Mouse (Mus musculus): ENCODE measurements around the gene Ppm1j. TPM values are rescaled to one million over a fixed set of nuclear protein-coding genes. Genes with fewer than 3 reads are reported as not detected.

The Ppm1j gene
- total and polyA plus RNA-seq, 3 experiments: 17.5 to 47.6 (median 20.1) TPM

DNA sequence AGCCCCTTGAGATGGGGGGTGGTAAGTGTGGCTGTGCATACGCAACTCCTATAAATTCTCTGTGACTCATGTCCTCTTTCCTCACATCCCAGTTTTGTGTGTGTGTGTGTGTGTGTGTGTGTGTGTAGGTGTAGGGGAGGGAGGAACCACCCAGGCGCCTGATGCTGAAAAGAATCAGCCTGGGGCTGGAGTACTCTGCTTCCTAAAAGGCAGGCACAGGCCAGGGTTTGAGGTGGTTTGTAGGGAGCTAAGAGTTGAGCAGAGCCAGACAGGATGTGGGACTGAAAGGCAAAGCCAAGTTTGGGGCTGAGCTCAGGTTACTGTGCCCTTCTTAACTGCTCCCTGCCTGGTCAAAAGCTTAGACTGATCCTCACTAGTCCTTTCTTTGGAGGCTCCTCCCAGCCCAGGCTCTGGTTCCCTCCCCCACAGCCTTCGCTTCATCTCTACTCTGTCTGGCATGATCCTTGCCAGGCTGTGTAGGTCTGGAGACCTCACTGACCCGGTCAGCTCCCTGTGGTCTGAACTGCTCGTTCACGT is 9.6 kb downstream of the Ppm1j start:
- TF ChIP-seq EP300 (IDR thresholded peaks at IDR 0.05; ENCODE audit: insufficient read depth, low read depth, low read length) (0 out of 2 replicates have a peak, but pooled peaks have one; percentile 32), CTCF (IDR thresholded peaks at IDR 0.05) (no peak), POLR2A (IDR thresholded peaks at IDR 0.05; ENCODE audit: insufficient read depth, low read depth, low read length) (peak; percentile 41; the same call in 1 of the 2 replicates)
- Histone ChIP-seq H3K9ac (ENCODE audit: low read depth, low read length) (peak overlapping the region; percentile 80), H3K79me2 (replicated peaks; ENCODE audit: control insufficient read depth, insufficient read depth, low read length) (no peaks in the 10 kb centered on the region), H3K27ac (peak overlapping the region; percentile 96), H3K36me3 (ENCODE audit: control insufficient read depth, insufficient read depth, low read length) (peaks cover 12% of the 10 kb centered on the region), H3K4me1 (ENCODE audit: control insufficient read depth, insufficient read depth, low read length) (peaks cover 30% of the 10 kb centered on the region), H3K27me3 (ENCODE audit: control insufficient read depth, insufficient read depth, low read length) (no peaks in the 10 kb centered on the region), H3K4me3 (peak overlapping the region; percentile 79)
- intact Hi-C loops (cut with DNase I): no loop called here
- peak; percentile 51 to 54 for DNase-seq
- WGBS: 7% methylated on average over 6 of the region's 6 CpGs

- peak overlapping the region; percentile 80 for H3K9ac ChIP-seq (ENCODE audit: low read depth, low read length)
- no peaks in the 10 kb centered on the region for H3K27me3 ChIP-seq (ENCODE audit: control insufficient read depth, insufficient read depth, low read length)
- H3K36me3 ChIP-seq (ENCODE audit: control insufficient read depth, insufficient read depth, low read length): peaks cover 12% of the 10 kb centered on the region
- H3K4me1 ChIP-seq (ENCODE audit: control insufficient read depth, insufficient read depth, low read length): peaks cover 30% of the 10 kb centered on the region
- intact Hi-C loops (cut with DNase I): no loop called here
- WGBS: 25% methylated on average over 4 of the region's 4 CpGs
- DNase-seq: no peak
- peak overlapping the region; percentile 96 for H3K27ac ChIP-seq
- peak overlapping the region; percentile 79 for H3K4me3 ChIP-seq
- no peaks in the 10 kb centered on the region for H3K79me2 ChIP-seq (replicated peaks; ENCODE audit: control insufficient read depth, insufficient read depth, low read length)
- no peak for TF ChIP-seq POLR2A (IDR thresholded peaks at IDR 0.05; ENCODE audit: insufficient read depth, low read depth, low read length)
- no peak for TF ChIP-seq CTCF (IDR thresholded peaks at IDR 0.05)
- TF ChIP-seq EP300 (IDR thresholded peaks at IDR 0.05; ENCODE audit: insufficient read depth, low read depth, low read length): no peak
These were observed 10.2 kb downstream of the Ppm1j start for GRCm38 (mm10) chr3:104791017-104791416.

DNA sequence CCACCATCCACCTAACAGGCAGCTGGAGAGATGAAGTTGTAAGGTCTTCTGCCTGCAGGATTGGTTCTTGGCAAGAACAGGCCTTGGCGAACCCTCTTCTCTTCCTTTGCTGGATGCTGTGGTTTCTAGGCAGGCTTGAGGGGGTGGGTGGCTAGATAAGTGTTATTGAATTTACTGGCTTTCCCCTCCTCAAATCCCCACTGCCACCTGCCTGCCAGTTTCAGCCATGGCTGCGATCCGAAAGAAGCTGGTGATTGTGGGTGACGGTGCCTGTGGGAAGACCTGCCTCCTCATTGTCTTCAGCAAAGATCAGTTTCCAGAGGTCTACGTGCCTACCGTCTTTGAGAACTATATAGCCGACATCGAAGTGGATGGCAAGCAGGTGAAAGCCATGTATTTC is 10.8 kb downstream of the Ppm1j start:
- Histone ChIP-seq H3K9ac (ENCODE audit: low read depth, low read length) (no peak overlapping the region), H3K4me1 (ENCODE audit: control insufficient read depth, insufficient read depth, low read length) (peaks cover 30% of the 10 kb centered on the region)
- WGBS: 69% methylated on average over 8 of the region's 8 CpGs

DNA sequence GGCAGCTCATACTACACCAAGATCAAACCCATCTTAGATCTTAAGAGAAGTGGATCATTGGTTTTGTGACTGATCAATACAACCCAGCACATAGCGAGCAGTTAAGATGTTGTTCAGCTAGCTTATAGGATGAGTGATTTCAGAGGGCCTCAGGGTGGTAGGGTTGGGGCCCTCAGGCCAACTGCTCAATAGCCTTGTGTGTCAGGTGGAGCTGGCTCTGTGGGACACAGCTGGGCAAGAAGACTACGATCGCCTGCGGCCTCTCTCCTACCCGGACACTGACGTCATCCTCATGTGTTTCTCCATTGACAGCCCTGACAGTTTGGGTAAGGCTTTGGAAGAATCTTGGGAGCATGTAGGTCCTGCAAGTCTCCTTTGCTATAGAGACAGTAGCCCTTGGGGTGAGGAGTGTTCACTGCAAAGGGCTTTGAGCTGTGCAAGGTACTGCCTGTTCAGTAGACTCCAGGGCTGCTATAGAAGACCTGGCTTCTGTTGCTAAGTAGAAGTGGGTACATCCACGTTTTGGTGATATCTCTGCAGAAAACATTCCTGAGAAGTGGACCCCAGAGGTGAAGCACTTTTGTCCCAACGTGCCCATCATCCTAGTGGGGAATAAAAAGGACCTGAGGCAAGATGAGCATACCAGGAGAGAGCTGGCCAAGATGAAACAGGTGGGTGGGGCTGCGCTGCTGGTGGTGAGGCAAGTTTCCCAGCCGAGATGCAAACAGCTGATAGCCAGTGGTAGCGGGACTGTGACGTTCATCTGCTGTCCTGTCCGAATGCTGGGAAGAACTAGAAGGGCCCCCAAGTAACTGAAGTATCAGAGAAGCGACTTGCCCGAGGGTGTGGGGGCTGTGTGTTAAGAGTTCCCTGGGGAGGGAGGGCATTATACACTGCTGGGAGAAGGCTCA is 11.8 kb downstream of the Ppm1j start:
- DNase-seq: no peak
- peaks cover 12% of the 10 kb centered on the region for H3K36me3 ChIP-seq (ENCODE audit: control insufficient read depth, insufficient read depth, low read length)
- no peak overlapping the region for H3K9ac ChIP-seq (ENCODE audit: low read depth, low read length)
- no peaks in the 10 kb centered on the region for H3K27me3 ChIP-seq (ENCODE audit: control insufficient read depth, insufficient read depth, low read length)
- H3K4me3 ChIP-seq: no peak overlapping the region
- H3K79me2 ChIP-seq (replicated peaks; ENCODE audit: control insufficient read depth, insufficient read depth, low read length): no peaks in the 10 kb centered on the region
- peak overlapping the region; percentile 96 for H3K27ac ChIP-seq
- intact Hi-C loops (cut with DNase I): no loop called here
- 42% methylated on average over 15 of the region's 15 CpGs for WGBS
- H3K4me1 ChIP-seq (ENCODE audit: control insufficient read depth, insufficient read depth, low read length): peaks cover 30% of the 10 kb centered on the region
- TF ChIP-seq EP300 (IDR thresholded peaks at IDR 0.05; ENCODE audit: insufficient read depth, low read depth, low read length): no peak
- no peak for TF ChIP-seq POLR2A (IDR thresholded peaks at IDR 0.05; ENCODE audit: insufficient read depth, low read depth, low read length)
- no peak for TF ChIP-seq CTCF (IDR thresholded peaks at IDR 0.05)

More for the DNA sequence above, 10.8 kb downstream of the Ppm1j start:
- TF ChIP-seq CTCF (IDR thresholded peaks at IDR 0.05): no peak
- TF ChIP-seq EP300 (IDR thresholded peaks at IDR 0.05; ENCODE audit: insufficient read depth, low read depth, low read length): no peak
- no peak for TF ChIP-seq POLR2A (IDR thresholded peaks at IDR 0.05; ENCODE audit: insufficient read depth, low read depth, low read length)
- no peak overlapping the region for H3K4me3 ChIP-seq
- no peak for DNase-seq
- peaks cover 12% of the 10 kb centered on the region for H3K36me3 ChIP-seq (ENCODE audit: control insufficient read depth, insufficient read depth, low read length)
- H3K27me3 ChIP-seq (ENCODE audit: control insufficient read depth, insufficient read depth, low read length): no peaks in the 10 kb centered on the region
- peak overlapping the region; percentile 96 for H3K27ac ChIP-seq
- no peaks in the 10 kb centered on the region for H3K79me2 ChIP-seq (replicated peaks; ENCODE audit: control insufficient read depth, insufficient read depth, low read length)
- intact Hi-C loops (cut with DNase I): no loop called here

DNA sequence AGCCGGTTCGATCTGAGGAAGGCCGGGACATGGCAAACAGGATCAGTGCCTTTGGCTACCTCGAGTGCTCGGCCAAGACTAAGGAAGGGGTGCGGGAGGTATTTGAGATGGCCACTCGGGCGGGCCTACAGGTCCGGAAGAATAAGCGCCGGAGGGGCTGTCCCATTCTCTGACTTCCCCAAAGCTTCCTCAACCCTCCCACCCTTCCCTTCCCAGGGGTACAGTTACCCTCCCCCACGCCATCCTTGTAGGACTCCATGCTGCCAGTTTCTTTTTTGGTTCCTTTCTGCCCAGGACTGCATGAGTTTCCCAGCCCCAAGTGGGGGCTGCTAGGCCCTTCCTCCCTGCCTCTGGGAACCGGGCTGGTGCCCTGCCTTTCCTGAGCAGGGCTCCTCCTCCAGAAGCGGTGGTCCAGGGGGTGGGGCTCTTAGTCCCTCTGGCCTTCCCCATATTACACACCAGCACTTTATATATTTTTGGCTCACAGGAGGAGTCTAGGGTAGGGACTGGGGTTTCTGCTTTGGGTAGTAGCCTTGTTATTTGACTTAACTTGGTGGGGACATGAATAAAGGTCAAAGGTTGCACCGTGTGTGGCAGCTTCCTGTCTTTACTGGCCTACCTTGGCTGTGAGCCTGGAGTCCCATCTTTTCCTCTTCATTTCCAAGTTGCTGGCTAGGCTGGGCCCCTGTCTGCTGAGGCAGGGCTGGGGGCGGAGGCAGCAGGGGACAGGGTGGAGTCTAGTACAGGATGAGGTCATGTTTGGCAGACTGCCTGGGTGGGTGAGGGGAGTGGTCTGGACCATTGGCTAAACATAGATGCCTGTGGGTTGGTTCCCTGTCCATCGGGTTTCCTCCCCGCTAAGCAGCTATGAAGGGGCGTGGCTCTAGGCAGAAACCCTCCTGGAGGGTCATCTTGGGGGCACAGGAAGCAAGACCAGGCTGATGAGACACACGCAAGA is 13.3 kb downstream of the Ppm1j start:
- intact Hi-C loops (cut with DNase I): loop anchor here (2.0 kb wide), 1 partner anchor 23 kb away; no protein-coding TSS in a partner anchor

More for the DNA sequence above, 13.3 kb downstream of the Ppm1j start:
- H3K4me1 ChIP-seq (ENCODE audit: control insufficient read depth, insufficient read depth, low read length): peaks cover 30% of the 10 kb centered on the region
- no peaks in the 10 kb centered on the region for H3K27me3 ChIP-seq (ENCODE audit: control insufficient read depth, insufficient read depth, low read length)
- peak; percentile 93 to 95 for DNase-seq
- H3K79me2 ChIP-seq (replicated peaks; ENCODE audit: control insufficient read depth, insufficient read depth, low read length): no peaks in the 10 kb centered on the region
- H3K36me3 ChIP-seq (ENCODE audit: control insufficient read depth, insufficient read depth, low read length): peaks cover 12% of the 10 kb centered on the region
- peak overlapping the region; percentile 74 for H3K27ac ChIP-seq
- peak overlapping the region; percentile 21 for H3K9ac ChIP-seq (ENCODE audit: low read depth, low read length)
- H3K4me3 ChIP-seq: no peak overlapping the region
- TF ChIP-seq CTCF (IDR thresholded peaks at IDR 0.05) (no peak), POLR2A (IDR thresholded peaks at IDR 0.05; ENCODE audit: insufficient read depth, low read depth, low read length) (no peak), EP300 (IDR thresholded peaks at IDR 0.05; ENCODE audit: insufficient read depth, low read depth, low read length) (peak; percentile 60; the same call in 1 of the 2 replicates)
- 28% methylated on average over 20 of the region's 20 CpGs for WGBS

Measured in heart, adult 2 months (tissue).